Mouse (Mus musculus): ENCODE measurements around the gene Slc39a5. TPM values are rescaled to one million over a fixed set of nuclear protein-coding genes. Genes with fewer than 3 reads are reported as not detected.

Gene Slc39a5
- polyA plus RNA-seq, 1 experiment from 2014 or later: 69.9 TPM

- no peak overlapping the region for H3K27ac ChIP-seq (replicated peaks)
- ATAC-seq (ENCODE audit: insufficient read depth): no peak
- H3K4me1 ChIP-seq (replicated peaks): no peaks in the 10 kb centered on the region
- H3K36me3 ChIP-seq (replicated peaks): peaks cover 74% of the 10 kb centered on the region
- 73% methylated on average over 2 of the region's 2 CpGs for WGBS (ENCODE audit: insufficient replicate concordance)
- H3K9ac ChIP-seq: no peak overlapping the region
- no peak overlapping the region for H3K4me3 ChIP-seq (replicated peaks)
- H3K4me2 ChIP-seq: no peak overlapping the region
- no peaks in the 10 kb centered on the region for H3K27me3 ChIP-seq
- H3K9me3 ChIP-seq (replicated peaks): no peaks in the 10 kb centered on the region
Observed at GRCm38 (mm10) chr10:128433417-128433816, 32.4 kb upstream of the Slc39a5 start.

GRCm38 (mm10) chr10:128429454-128429853 is 28.4 kb upstream of the Slc39a5 start:
- H3K4me3 ChIP-seq (replicated peaks): no peak overlapping the region
- no peak overlapping the region for H3K4me2 ChIP-seq
- no peak overlapping the region for H3K9ac ChIP-seq
- no peaks in the 10 kb centered on the region for H3K9me3 ChIP-seq (replicated peaks)
- peaks cover 6% of the 10 kb centered on the region; the same call in 1 of the 2 replicates for H3K4me1 ChIP-seq (replicated peaks)
- no peak for ATAC-seq (ENCODE audit: insufficient read depth)
- no peak overlapping the region for H3K27ac ChIP-seq (replicated peaks)
- 75% methylated on average over 4 of the region's 4 CpGs for WGBS (ENCODE audit: insufficient replicate concordance)
- peaks cover 39% of the 10 kb centered on the region for H3K36me3 ChIP-seq (replicated peaks)
- no peaks in the 10 kb centered on the region for H3K27me3 ChIP-seq

- no peak overlapping the region for H3K9ac ChIP-seq
- H3K27me3 ChIP-seq: no peaks in the 10 kb centered on the region
- H3K4me2 ChIP-seq: no peak overlapping the region
- H3K9me3 ChIP-seq (replicated peaks): no peaks in the 10 kb centered on the region
- peaks cover 8% of the 10 kb centered on the region; the same call in 1 of the 2 replicates for H3K4me1 ChIP-seq (replicated peaks)
- H3K36me3 ChIP-seq (replicated peaks): peaks cover 37% of the 10 kb centered on the region
- H3K4me3 ChIP-seq (replicated peaks): no peak overlapping the region
- no peak for ATAC-seq (ENCODE audit: insufficient read depth)
- WGBS (ENCODE audit: insufficient replicate concordance): 78% methylated on average over 5 of the region's 5 CpGs
- H3K27ac ChIP-seq (replicated peaks): no peak overlapping the region
Observed at GRCm38 (mm10) chr10:128429052-128429451, 28.0 kb upstream of the Slc39a5 start.

- H3K4me3 ChIP-seq (replicated peaks): no peak overlapping the region
- ATAC-seq (ENCODE audit: insufficient read depth): no peak
- H3K27me3 ChIP-seq: no peaks in the 10 kb centered on the region
- no peak overlapping the region for H3K9ac ChIP-seq
- H3K9me3 ChIP-seq (replicated peaks): no peaks in the 10 kb centered on the region
- H3K4me1 ChIP-seq (replicated peaks): peaks cover 8% of the 10 kb centered on the region; the same call in 1 of the 2 replicates
- 64% methylated on average over 3 of the region's 3 CpGs for WGBS (ENCODE audit: insufficient replicate concordance)
- H3K36me3 ChIP-seq (replicated peaks): peaks cover 48% of the 10 kb centered on the region
- H3K4me2 ChIP-seq: no peak overlapping the region
- H3K27ac ChIP-seq (replicated peaks): no peak overlapping the region
Observed at GRCm38 (mm10) chr10:128425260-128425659, 24.2 kb upstream of the Slc39a5 start.

- 15% methylated on average over 7 of the region's 7 CpGs for WGBS (ENCODE audit: insufficient replicate concordance)
- H3K4me2 ChIP-seq: no peak overlapping the region
- peaks cover 8% of the 10 kb centered on the region; the same call in 1 of the 2 replicates for H3K4me1 ChIP-seq (replicated peaks)
- H3K4me3 ChIP-seq (replicated peaks): no peak overlapping the region
- H3K27ac ChIP-seq (replicated peaks): no peak overlapping the region
- ATAC-seq (ENCODE audit: insufficient read depth): peak; percentile 12; the same call in 1 of the 2 replicates
- peaks cover 42% of the 10 kb centered on the region for H3K36me3 ChIP-seq (replicated peaks)
- H3K9me3 ChIP-seq (replicated peaks): no peaks in the 10 kb centered on the region
- H3K9ac ChIP-seq: no peak overlapping the region
- H3K27me3 ChIP-seq: no peaks in the 10 kb centered on the region
Observed at GRCm38 (mm10) chr10:128424604-128425003, 23.6 kb upstream of the Slc39a5 start.

- WGBS (ENCODE audit: insufficient replicate concordance): 57% methylated on average over 5 of the region's 5 CpGs
- H3K27ac ChIP-seq (replicated peaks): no peak overlapping the region
- peaks cover 8% of the 10 kb centered on the region; the same call in 1 of the 2 replicates for H3K4me1 ChIP-seq (replicated peaks)
- H3K4me3 ChIP-seq (replicated peaks): no peak overlapping the region
- peaks cover 36% of the 10 kb centered on the region for H3K36me3 ChIP-seq (replicated peaks)
- H3K9me3 ChIP-seq (replicated peaks): no peaks in the 10 kb centered on the region
- H3K4me2 ChIP-seq: no peak overlapping the region
- H3K9ac ChIP-seq: no peak overlapping the region
- no peaks in the 10 kb centered on the region for H3K27me3 ChIP-seq
- ATAC-seq (ENCODE audit: insufficient read depth): no peak
Observed at GRCm38 (mm10) chr10:128422426-128422825, 21.4 kb upstream of the Slc39a5 start.

- WGBS (ENCODE audit: insufficient replicate concordance): 77% methylated on average over 5 of the region's 5 CpGs
- no peaks in the 10 kb centered on the region for H3K9me3 ChIP-seq (replicated peaks)
- H3K27me3 ChIP-seq: no peaks in the 10 kb centered on the region
- H3K27ac ChIP-seq (replicated peaks): no peak overlapping the region
- no peak for ATAC-seq (ENCODE audit: insufficient read depth)
- peaks cover 45% of the 10 kb centered on the region for H3K4me1 ChIP-seq (replicated peaks)
- peaks cover 20% of the 10 kb centered on the region for H3K36me3 ChIP-seq (replicated peaks)
- no peak overlapping the region for H3K9ac ChIP-seq
- no peak overlapping the region for H3K4me3 ChIP-seq (replicated peaks)
- no peak overlapping the region for H3K4me2 ChIP-seq
Observed at GRCm38 (mm10) chr10:128414848-128415247, 13.8 kb upstream of the Slc39a5 start.

- Histone ChIP-seq H3K4me2 (peak overlapping the region; percentile 98), H3K27ac (replicated peaks) (no peak overlapping the region), H3K36me3 (replicated peaks) (peaks cover 11% of the 10 kb centered on the region), H3K4me1 (replicated peaks) (peaks cover 58% of the 10 kb centered on the region), H3K27me3 (no peaks in the 10 kb centered on the region), H3K4me3 (replicated peaks) (peak overlapping the region; percentile 84; the same call in 1 of the 2 replicates), H3K9ac (no peak overlapping the region), H3K9me3 (replicated peaks) (no peaks in the 10 kb centered on the region)
- no peak for ATAC-seq (ENCODE audit: insufficient read depth)
- 69% methylated on average over 1 of the region's 1 CpGs for WGBS (ENCODE audit: insufficient replicate concordance)
Observed at GRCm38 (mm10) chr10:128413076-128413475, 12.0 kb upstream of the Slc39a5 start.

GRCm38 (mm10) chr10:128412558-128412957 is 11.5 kb upstream of the Slc39a5 start:
- ATAC-seq (ENCODE audit: insufficient read depth): no peak
- WGBS (ENCODE audit: insufficient replicate concordance): 10% methylated on average over 1 of the region's 1 CpGs
- no peaks in the 10 kb centered on the region for H3K27me3 ChIP-seq
- H3K4me2 ChIP-seq: peak overlapping the region; percentile 98
- H3K9ac ChIP-seq: peak overlapping the region; percentile 80; the same call in 1 of the 2 replicates
- peaks cover 59% of the 10 kb centered on the region for H3K4me1 ChIP-seq (replicated peaks)
- H3K4me3 ChIP-seq (replicated peaks): peak overlapping the region; percentile 84
- H3K9me3 ChIP-seq (replicated peaks): no peaks in the 10 kb centered on the region
- peaks cover 16% of the 10 kb centered on the region for H3K36me3 ChIP-seq (replicated peaks)
- peak overlapping the region; percentile 82; the same call in 1 of the 2 replicates for H3K27ac ChIP-seq (replicated peaks)

- H3K4me1 ChIP-seq (replicated peaks): peaks cover 59% of the 10 kb centered on the region
- peak overlapping the region; percentile 84 for H3K4me3 ChIP-seq (replicated peaks)
- WGBS (ENCODE audit: insufficient replicate concordance): 4% methylated on average over 14 of the region's 14 CpGs
- peak overlapping the region; percentile 82 for H3K27ac ChIP-seq (replicated peaks)
- H3K4me2 ChIP-seq: peak overlapping the region; percentile 98
- peak overlapping the region; percentile 80 for H3K9ac ChIP-seq
- H3K9me3 ChIP-seq (replicated peaks): no peaks in the 10 kb centered on the region
- peaks cover 20% of the 10 kb centered on the region for H3K36me3 ChIP-seq (replicated peaks)
- no peaks in the 10 kb centered on the region for H3K27me3 ChIP-seq
- ATAC-seq (ENCODE audit: insufficient read depth): no peak
Observed at GRCm38 (mm10) chr10:128412055-128412381, 11.0 kb upstream of the Slc39a5 start.

GRCm38 (mm10) chr10:128411211-128412054 is 10.4 kb upstream of the Slc39a5 start, which contains the start of the genes Nabp2 and Rnf41:
Gene Nabp2 (minus strand): TSS chr10:128411492.
Gene Rnf41 (plus strand): TSS chr10:128411657.
- Histone ChIP-seq H3K9ac (peak within 1 kb of the TSS; percentile 80), H3K4me2 (peak within 1 kb of the TSS; percentile 98), H3K36me3 (replicated peaks) (peaks cover 16% of the 10 kb centered on the region), H3K9me3 (replicated peaks) (no peaks in the 10 kb centered on the region), H3K27me3 (no peaks in the 10 kb centered on the region), H3K4me3 (replicated peaks) (peak within 1 kb of the TSS; percentile 84), H3K4me1 (replicated peaks) (peaks cover 59% of the 10 kb centered on the region), H3K27ac (replicated peaks) (peak within 1 kb of the TSS; percentile 82)
- ATAC-seq (ENCODE audit: insufficient read depth): peak; percentile 73
- under 1% methylated on average over 50 of the region's 50 CpGs for WGBS (ENCODE audit: insufficient replicate concordance)

Data from liver, embryonic 15.5 days (tissue).